Mouse (Mus musculus): ENCODE data around the gene Atp2b2. TPM values are rescaled to one million over a fixed set of nuclear protein-coding genes. Genes with fewer than 3 reads are reported as not detected.

The Atp2b2 gene
- total RNA-seq, 1 experiment: 0.67 TPM

- in situ Hi-C loops (cut with MboI; ENCODE audit: low sequenced_read_pairs in 2 of 2, unreplicated experiment in 2 of 2): loop anchor here in 1 of 2 experiments (10.0 kb wide), 1 partner anchor 322 kb away; no protein-coding TSS in a partner anchor
- DNase-seq (ENCODE audit: low read depth, low spot score): no peak
These were observed 34.1 kb upstream of the Atp2b2 start for GRCm38 (mm10) chr6:114076560-114076959.

DNA sequence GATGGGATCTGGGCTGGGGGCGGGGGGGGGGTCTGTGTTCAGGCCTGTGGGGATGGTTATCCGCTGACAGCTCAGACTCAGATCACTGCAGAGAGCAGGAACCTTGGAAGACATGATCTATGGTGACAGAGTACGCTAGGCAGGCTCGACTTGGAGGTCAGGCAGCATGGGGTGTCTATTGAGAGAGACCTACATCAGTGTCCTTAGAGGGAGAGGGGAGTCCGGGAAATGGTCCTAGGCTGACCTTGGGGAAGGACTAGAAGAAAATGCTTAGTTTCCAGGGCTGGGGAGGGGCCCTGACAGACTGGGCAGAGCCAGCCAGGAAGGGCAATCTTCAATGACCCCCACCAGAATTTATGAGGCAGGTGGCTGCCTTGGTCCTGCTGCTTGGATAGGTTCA, 33.6 kb upstream of the Atp2b2 start:
- Histone ChIP-seq H3K9me3 (ENCODE audit: control insufficient read depth, insufficient read depth, low read depth, low read length) (no peaks in the 10 kb centered on the region), H3K4me1 (ENCODE audit: control insufficient read depth in 2 of 2, insufficient read depth in 2 of 2, low read length in 2 of 2, poor library complexity in 1 of 2) (no peaks in the 10 kb centered on the region), H3K9ac (ENCODE audit: insufficient read depth, low read depth, low read length, poor library complexity, severe bottlenecking) (no peak overlapping the region), H3K36me3 (ENCODE audit: control insufficient read depth, insufficient read depth, low read length, poor library complexity, severe bottlenecking) (no peaks in the 10 kb centered on the region), H3K27ac (ENCODE audit: insufficient read depth, low read depth, low read length, poor library complexity, severe bottlenecking) (no peak overlapping the region), H3K4me3 (ENCODE audit: insufficient read depth in 1 of 2, low read depth in 1 of 2, low read length in 2 of 2, poor library complexity in 1 of 2, severe bottlenecking in 1 of 2) (no peak overlapping the region)
- DNase-seq (ENCODE audit: low read depth, low spot score): no peak
- TF ChIP-seq CHD2 (IDR thresholded peaks at IDR 0.05; ENCODE audit: low read depth, low read length) (no peak), ZC3H11A (IDR thresholded peaks at IDR 0.05; ENCODE audit: borderline replicate concordance, low read depth, low read length) (no peak), MAFK (IDR thresholded peaks at IDR 0.05; ENCODE audit: insufficient read depth, low read depth, low read length) (no peak), ZNF384 (IDR thresholded peaks at IDR 0.05; ENCODE audit: low read depth, low read length) (no peak), HCFC1 (IDR thresholded peaks at IDR 0.05; ENCODE audit: borderline replicate concordance, insufficient read depth, low read length) (no peak)
- in situ Hi-C loops (cut with MboI; ENCODE audit: low sequenced_read_pairs in 2 of 2, unreplicated experiment in 2 of 2): loop anchor here in 1 of 2 experiments (10.0 kb wide), 1 partner anchor 321 kb away; no protein-coding TSS in a partner anchor

More at GRCm38 (mm10) chr6:114076560-114076959, 34.1 kb upstream of the Atp2b2 start:
- no peak overlapping the region for H3K27ac ChIP-seq (ENCODE audit: insufficient read depth, low read depth, low read length, poor library complexity, severe bottlenecking)
- TF ChIP-seq HCFC1 (IDR thresholded peaks at IDR 0.05; ENCODE audit: borderline replicate concordance, insufficient read depth, low read length) (no peak), MAFK (IDR thresholded peaks at IDR 0.05; ENCODE audit: insufficient read depth, low read depth, low read length) (no peak), CHD2 (IDR thresholded peaks at IDR 0.05; ENCODE audit: low read depth, low read length) (no peak), ZNF384 (IDR thresholded peaks at IDR 0.05; ENCODE audit: low read depth, low read length) (no peak), ZC3H11A (IDR thresholded peaks at IDR 0.05; ENCODE audit: borderline replicate concordance, low read depth, low read length) (no peak; the same call in 1 of the 2 replicates)
- no peak overlapping the region for H3K4me3 ChIP-seq (ENCODE audit: insufficient read depth in 1 of 2, low read depth in 1 of 2, low read length in 2 of 2, poor library complexity in 1 of 2, severe bottlenecking in 1 of 2)
- no peaks in the 10 kb centered on the region for H3K4me1 ChIP-seq (ENCODE audit: control insufficient read depth in 2 of 2, insufficient read depth in 2 of 2, low read length in 2 of 2, poor library complexity in 1 of 2)
- no peaks in the 10 kb centered on the region for H3K9me3 ChIP-seq (ENCODE audit: control insufficient read depth, insufficient read depth, low read depth, low read length)
- no peak overlapping the region for H3K9ac ChIP-seq (ENCODE audit: insufficient read depth, low read depth, low read length, poor library complexity, severe bottlenecking)
- no peaks in the 10 kb centered on the region for H3K36me3 ChIP-seq (ENCODE audit: control insufficient read depth, insufficient read depth, low read length, poor library complexity, severe bottlenecking)

DNA sequence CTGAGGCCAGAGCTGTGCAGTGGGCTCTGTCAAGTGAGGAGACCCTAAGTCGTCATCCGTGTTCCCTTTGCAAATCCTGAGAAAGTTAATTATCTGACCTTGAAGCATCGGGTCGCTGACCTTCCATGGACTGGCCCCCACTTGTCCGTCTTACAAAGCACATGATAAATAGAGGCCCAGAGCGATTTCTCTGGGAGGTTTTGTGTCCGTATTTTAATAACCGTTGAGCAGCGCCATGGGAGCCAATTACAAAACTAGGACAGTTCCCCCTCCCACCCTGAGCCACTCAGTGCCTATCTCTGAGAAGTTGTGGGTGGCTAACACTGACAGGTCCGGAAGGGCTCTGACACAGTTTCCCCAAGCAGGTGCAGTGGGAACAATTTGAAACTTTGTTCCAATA, 32.5 kb upstream of the Atp2b2 start:
- no peaks in the 10 kb centered on the region for H3K4me1 ChIP-seq (ENCODE audit: control insufficient read depth in 2 of 2, insufficient read depth in 2 of 2, low read length in 2 of 2, poor library complexity in 1 of 2)
- no peak for TF ChIP-seq ZNF384 (IDR thresholded peaks at IDR 0.05; ENCODE audit: low read depth, low read length)
- no peak for TF ChIP-seq CHD2 (IDR thresholded peaks at IDR 0.05; ENCODE audit: low read depth, low read length)
- no peak for TF ChIP-seq MAFK (IDR thresholded peaks at IDR 0.05; ENCODE audit: insufficient read depth, low read depth, low read length)
- no peak for TF ChIP-seq ZC3H11A (IDR thresholded peaks at IDR 0.05; ENCODE audit: borderline replicate concordance, low read depth, low read length)
- TF ChIP-seq HCFC1 (IDR thresholded peaks at IDR 0.05; ENCODE audit: borderline replicate concordance, insufficient read depth, low read length): no peak
- no peak overlapping the region for H3K9ac ChIP-seq (ENCODE audit: insufficient read depth, low read depth, low read length, poor library complexity, severe bottlenecking)
- no peak overlapping the region for H3K4me3 ChIP-seq (ENCODE audit: insufficient read depth in 1 of 2, low read depth in 1 of 2, low read length in 2 of 2, poor library complexity in 1 of 2, severe bottlenecking in 1 of 2)
- H3K9me3 ChIP-seq (ENCODE audit: control insufficient read depth, insufficient read depth, low read depth, low read length): no peaks in the 10 kb centered on the region
- DNase-seq (ENCODE audit: low read depth, low spot score): no peak
- in situ Hi-C loops (cut with MboI; ENCODE audit: low sequenced_read_pairs in 2 of 2, unreplicated experiment in 2 of 2): loop anchor here (5.0 to 10.0 kb wide), 2 partner anchors 313 to 320 kb away; no protein-coding TSS in a partner anchor
- H3K36me3 ChIP-seq (ENCODE audit: control insufficient read depth, insufficient read depth, low read length, poor library complexity, severe bottlenecking): no peaks in the 10 kb centered on the region
- H3K27ac ChIP-seq (ENCODE audit: insufficient read depth, low read depth, low read length, poor library complexity, severe bottlenecking): no peak overlapping the region

GRCm38 (mm10) chr6:114074256-114074655, 31.8 kb upstream of the Atp2b2 start:
- H3K27ac ChIP-seq (ENCODE audit: insufficient read depth, low read depth, low read length, poor library complexity, severe bottlenecking): no peak overlapping the region
- H3K9me3 ChIP-seq (ENCODE audit: control insufficient read depth, insufficient read depth, low read depth, low read length): no peaks in the 10 kb centered on the region
- TF ChIP-seq HCFC1 (IDR thresholded peaks at IDR 0.05; ENCODE audit: borderline replicate concordance, insufficient read depth, low read length) (no peak), MAFK (IDR thresholded peaks at IDR 0.05; ENCODE audit: insufficient read depth, low read depth, low read length) (no peak), ZNF384 (IDR thresholded peaks at IDR 0.05; ENCODE audit: low read depth, low read length) (no peak), ZC3H11A (IDR thresholded peaks at IDR 0.05; ENCODE audit: borderline replicate concordance, low read depth, low read length) (no peak), CHD2 (IDR thresholded peaks at IDR 0.05; ENCODE audit: low read depth, low read length) (no peak)
- H3K4me3 ChIP-seq (ENCODE audit: insufficient read depth in 1 of 2, low read depth in 1 of 2, low read length in 2 of 2, poor library complexity in 1 of 2, severe bottlenecking in 1 of 2): no peak overlapping the region
- in situ Hi-C loops (cut with MboI; ENCODE audit: low sequenced_read_pairs in 2 of 2, unreplicated experiment in 2 of 2): loop anchor here (5.0 to 10.0 kb wide), 2 partner anchors 312 to 319 kb away; no protein-coding TSS in a partner anchor
- DNase-seq (ENCODE audit: low read depth, low spot score): no peak
- H3K9ac ChIP-seq (ENCODE audit: insufficient read depth, low read depth, low read length, poor library complexity, severe bottlenecking): no peak overlapping the region
- H3K36me3 ChIP-seq (ENCODE audit: control insufficient read depth, insufficient read depth, low read length, poor library complexity, severe bottlenecking): no peaks in the 10 kb centered on the region
- no peaks in the 10 kb centered on the region for H3K4me1 ChIP-seq (ENCODE audit: control insufficient read depth in 2 of 2, insufficient read depth in 2 of 2, low read length in 2 of 2, poor library complexity in 1 of 2)
